Mouse (Mus musculus): ENCODE measurements around the gene Rrm1.

DNA sequence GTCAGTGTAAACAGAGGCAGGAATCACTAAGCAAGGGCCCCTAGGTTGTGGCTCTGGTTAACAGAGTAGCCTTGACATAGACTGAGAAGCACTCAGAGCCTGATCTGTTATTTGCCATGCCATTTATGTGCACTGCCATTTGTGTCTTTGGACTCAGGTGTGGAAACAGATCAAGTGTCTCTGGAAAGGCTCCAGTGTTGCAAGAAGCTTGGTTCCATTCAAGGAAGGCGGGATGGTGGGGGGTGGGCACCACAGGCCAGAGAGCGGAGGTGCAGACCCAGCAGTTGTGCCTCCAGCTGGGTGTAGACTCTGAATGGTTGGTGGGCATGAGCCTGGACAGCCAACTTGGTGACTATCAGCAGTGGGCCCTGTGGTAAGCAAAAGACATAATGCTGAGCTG lies 19.5 kb upstream of the Rrm1 start:
- TF ChIP-seq CTCF (IDR thresholded peaks at IDR 0.05; ENCODE audit: low read depth), result no peak
- TF ChIP-seq EP300 (IDR thresholded peaks at IDR 0.05; ENCODE audit: low read depth), result no peak
